Mouse (Mus musculus): ENCODE results near the gene Asprv1. TPM values are rescaled to one million over a fixed set of nuclear protein-coding genes. Genes with fewer than 3 reads are reported as not detected.

The Asprv1 gene
- total RNA-seq, 2 experiments from 2014 or later = 0.42 to 0.67 TPM

GRCm38 (mm10) chr6:86610714-86611113, 17.2 kb upstream of the Asprv1 start:
- DNase-seq (ENCODE audit: low spot score in 2 of 2) = no peak

- no peak for DNase-seq (ENCODE audit: low spot score in 2 of 2)
Observed at GRCm38 (mm10) chr6:86615301-86615700, 12.7 kb upstream of the Asprv1 start.

GRCm38 (mm10) chr6:86623201-86623600, 4.8 kb upstream of the Asprv1 start:
- no peak for DNase-seq (ENCODE audit: low spot score in 2 of 2)

- DNase-seq (ENCODE audit: low spot score in 2 of 2) = no peak
Observed at GRCm38 (mm10) chr6:86624074-86625030, 3.6 kb upstream of the Asprv1 start.

GRCm38 (mm10) chr6:86630141-86630540, 2.2 kb downstream of the Asprv1 start:
- DNase-seq (ENCODE audit: low spot score in 2 of 2) = no peak

- DNase-seq (ENCODE audit: low spot score in 2 of 2) = no peak
Observed at GRCm38 (mm10) chr6:86636495-86636894, 8.5 kb downstream of the Asprv1 start.

GRCm38 (mm10) chr6:86637171-86637835, 9.3 kb downstream of the Asprv1 start:
- no peak for DNase-seq (ENCODE audit: low spot score in 2 of 2)

GRCm38 (mm10) chr6:86637860-86638259, 9.9 kb downstream of the Asprv1 start:
- DNase-seq (ENCODE audit: low spot score in 2 of 2) = no peak

- DNase-seq (ENCODE audit: low spot score in 2 of 2) = no peak
Observed at GRCm38 (mm10) chr6:86638434-86638833, 10.5 kb downstream of the Asprv1 start.

GRCm38 (mm10) chr6:86639180-86640160, 11.5 kb downstream of the Asprv1 start:
- DNase-seq (ENCODE audit: low spot score in 2 of 2) = no peak

GRCm38 (mm10) chr6:86640161-86640560, 12.2 kb downstream of the Asprv1 start:
- no peak for DNase-seq (ENCODE audit: low spot score in 2 of 2)

- DNase-seq (ENCODE audit: low spot score in 2 of 2) = no peak
Observed at GRCm38 (mm10) chr6:86640776-86641175, 12.8 kb downstream of the Asprv1 start.

GRCm38 (mm10) chr6:86641716-86642115, 13.8 kb downstream of the Asprv1 start:
- DNase-seq (ENCODE audit: low spot score in 2 of 2) = no peak

GRCm38 (mm10) chr6:86644775-86645400, 16.9 kb downstream of the Asprv1 start:
- no peak for DNase-seq (ENCODE audit: low spot score in 2 of 2)

GRCm38 (mm10) chr6:86645551-86645950, 17.6 kb downstream of the Asprv1 start:
- no peak for DNase-seq (ENCODE audit: low spot score in 2 of 2)

GRCm38 (mm10) chr6:86646143-86646542, 18.2 kb downstream of the Asprv1 start:
- no peak for DNase-seq (ENCODE audit: low spot score in 2 of 2)

GRCm38 (mm10) chr6:86653026-86653425, 25.1 kb downstream of the Asprv1 start:
- no peak for DNase-seq (ENCODE audit: low spot score in 2 of 2)

GRCm38 (mm10) chr6:86654270-86654916, 26.4 kb downstream of the Asprv1 start:
- DNase-seq (ENCODE audit: low spot score in 2 of 2) = no peak

GRCm38 (mm10) chr6:86658501-86658900, 30.5 kb downstream of the Asprv1 start:
- no peak for DNase-seq (ENCODE audit: low spot score in 2 of 2)
